Mouse (Mus musculus): ENCODE results near the gene Olfr648. TPM values are rescaled to one million over a fixed set of nuclear protein-coding genes. Genes with fewer than 3 reads are reported as not detected.

The Olfr648 gene
- 0.03 and 0.05 TPM in 2 replicates for polyA plus RNA-seq (2015; fragmentation: Nextera tagmentation; extraction: Ambion mirVana)

GRCm38 (mm10) chr7:104183292-104183691, at the start of gene Olfr648:
Gene Olfr648 (minus strand): TSS chr7:104183392.
- no peaks in the 10 kb centered on the region for H3K9me3 ChIP-seq (replicated peaks)
- no peak within 1 kb of the TSS for H3K27ac ChIP-seq
- DNase-seq (no peak), ATAC-seq (ENCODE audit: low read depth) (no peak)
- no peak within 1 kb of the TSS for H3K4me2 ChIP-seq
- no peaks in the 10 kb centered on the region for H3K27me3 ChIP-seq
- no peaks in the 10 kb centered on the region for H3K36me3 ChIP-seq
- H3K9ac ChIP-seq = no peak within 1 kb of the TSS
- WGBS (ENCODE audit: insufficient replicate concordance) = 61% methylated on average over 2 of the region's 2 CpGs
- no peaks in the 10 kb centered on the region for H3K4me1 ChIP-seq (replicated peaks)
- no peak within 1 kb of the TSS for H3K4me3 ChIP-seq (replicated peaks)

GRCm38 (mm10) chr7:104231203-104231602, 48.0 kb upstream of the Olfr648 start:
- H3K4me3 ChIP-seq (replicated peaks) = no peak overlapping the region
- H3K36me3 ChIP-seq = no peaks in the 10 kb centered on the region
- DNase-seq (peak; percentile 7), ATAC-seq (ENCODE audit: low read depth) (no peak)
- H3K9me3 ChIP-seq (replicated peaks) = no peaks in the 10 kb centered on the region
- no peak overlapping the region for H3K9ac ChIP-seq
- no peak overlapping the region for H3K4me2 ChIP-seq
- H3K4me1 ChIP-seq (replicated peaks) = no peaks in the 10 kb centered on the region
- 21% methylated on average over 2 of the region's 2 CpGs for WGBS (ENCODE audit: insufficient replicate concordance)
- no peaks in the 10 kb centered on the region for H3K27me3 ChIP-seq
- no peak overlapping the region for H3K27ac ChIP-seq

- peak within 1 kb of the TSS; percentile 61; the same call in 1 of the 2 replicates for H3K9ac ChIP-seq
- peaks cover 7% of the 10 kb centered on the region for H3K4me1 ChIP-seq (replicated peaks)
- peak; percentile 10 for DNase-seq
- peak within 1 kb of the TSS; percentile 75 for H3K4me2 ChIP-seq
- H3K4me3 ChIP-seq (replicated peaks) = peak within 1 kb of the TSS; percentile 59
- 1% methylated on average over 37 of the region's 37 CpGs for WGBS (ENCODE audit: insufficient replicate concordance)
- no peaks in the 10 kb centered on the region for H3K9me3 ChIP-seq (replicated peaks)
- peak; percentile 78 for ATAC-seq (ENCODE audit: low read depth)
- H3K27me3 ChIP-seq = no peaks in the 10 kb centered on the region
- no peaks in the 10 kb centered on the region for H3K36me3 ChIP-seq
- no peak within 1 kb of the TSS for H3K27ac ChIP-seq
Observed at GRCm38 (mm10) chr7:104218701-104219569, 35.7 kb upstream of the Olfr648 start, which contains the start of gene Trim6. Gene Trim6 (plus strand): TSS chr7:104218793.

GRCm38 (mm10) chr7:104217881-104218280, 34.7 kb upstream of the Olfr648 start:
- DNase-seq (no peak), ATAC-seq (ENCODE audit: low read depth) (0 out of 2 replicates have a peak, but pooled peaks have one; percentile 31)
- H3K9ac ChIP-seq = no peak overlapping the region
- 34% methylated on average over 2 of the region's 2 CpGs for WGBS (ENCODE audit: insufficient replicate concordance)
- no peaks in the 10 kb centered on the region for H3K27me3 ChIP-seq
- no peak overlapping the region for H3K4me3 ChIP-seq (replicated peaks)
- no peak overlapping the region for H3K4me2 ChIP-seq
- H3K9me3 ChIP-seq (replicated peaks) = no peaks in the 10 kb centered on the region
- peaks cover 7% of the 10 kb centered on the region for H3K4me1 ChIP-seq (replicated peaks)
- no peaks in the 10 kb centered on the region for H3K36me3 ChIP-seq
- no peak overlapping the region for H3K27ac ChIP-seq

GRCm38 (mm10) chr7:104216011-104216535, 32.9 kb upstream of the Olfr648 start:
- 18% methylated on average over 1 of the region's 1 CpGs for WGBS (ENCODE audit: insufficient replicate concordance)

GRCm38 (mm10) chr7:104206197-104206596, 23.0 kb upstream of the Olfr648 start:
- DNase-seq = no peak
- no peak overlapping the region for H3K4me3 ChIP-seq (replicated peaks)
- no peaks in the 10 kb centered on the region for H3K27me3 ChIP-seq
- no peaks in the 10 kb centered on the region for H3K36me3 ChIP-seq
- ATAC-seq (ENCODE audit: low read depth) = no peak
- no peaks in the 10 kb centered on the region for H3K4me1 ChIP-seq (replicated peaks)
- no peaks in the 10 kb centered on the region for H3K9me3 ChIP-seq (replicated peaks)
- H3K4me2 ChIP-seq = no peak overlapping the region
- 53% methylated on average over 7 of the region's 7 CpGs for WGBS (ENCODE audit: insufficient replicate concordance)
- H3K9ac ChIP-seq = no peak overlapping the region
- no peak overlapping the region for H3K27ac ChIP-seq

More at GRCm38 (mm10) chr7:104216011-104216535, 32.9 kb upstream of the Olfr648 start:
- Histone ChIP-seq H3K36me3 (no peaks in the 10 kb centered on the region), H3K4me3 (replicated peaks) (no peak overlapping the region), H3K9me3 (replicated peaks) (no peaks in the 10 kb centered on the region), H3K27ac (no peak overlapping the region), H3K9ac (no peak overlapping the region), H3K4me1 (replicated peaks) (peaks cover 7% of the 10 kb centered on the region), H3K27me3 (no peaks in the 10 kb centered on the region), H3K4me2 (no peak overlapping the region)
- ATAC-seq (ENCODE audit: low read depth) (no peak), DNase-seq (no peak)

- H3K9ac ChIP-seq = no peak overlapping the region
- WGBS (ENCODE audit: insufficient replicate concordance) = 2% methylated on average over 5 of the region's 5 CpGs
- ATAC-seq (ENCODE audit: low read depth) = peak; percentile 67; the same call in 1 of the 2 replicates
Observed at GRCm38 (mm10) chr7:104199822-104200221, 16.6 kb upstream of the Olfr648 start.

GRCm38 (mm10) chr7:104195885-104196284, 12.7 kb upstream of the Olfr648 start, which contains the start of gene Olfr649:
Gene Olfr649 (minus strand): TSS chr7:104195985.
- Histone ChIP-seq H3K27me3 (no peaks in the 10 kb centered on the region), H3K4me2 (no peak within 1 kb of the TSS), H3K4me1 (replicated peaks) (no peaks in the 10 kb centered on the region), H3K36me3 (no peaks in the 10 kb centered on the region), H3K9me3 (replicated peaks) (no peaks in the 10 kb centered on the region), H3K9ac (no peak within 1 kb of the TSS), H3K27ac (no peak within 1 kb of the TSS), H3K4me3 (replicated peaks) (no peak within 1 kb of the TSS)
- DNase-seq (no peak), ATAC-seq (ENCODE audit: low read depth) (no peak)
- WGBS (ENCODE audit: insufficient replicate concordance) = 69% methylated on average over 6 of the region's 6 CpGs

More at GRCm38 (mm10) chr7:104199822-104200221, 16.6 kb upstream of the Olfr648 start:
- Histone ChIP-seq H3K27ac (no peak overlapping the region), H3K4me1 (replicated peaks) (no peaks in the 10 kb centered on the region), H3K36me3 (no peaks in the 10 kb centered on the region), H3K4me3 (replicated peaks) (no peak overlapping the region), H3K9me3 (replicated peaks) (no peaks in the 10 kb centered on the region), H3K4me2 (no peak overlapping the region), H3K27me3 (no peaks in the 10 kb centered on the region)
- peak; percentile 40 for DNase-seq

- no peak overlapping the region for H3K4me3 ChIP-seq (replicated peaks)
- H3K9me3 ChIP-seq (replicated peaks) = no peaks in the 10 kb centered on the region
- ATAC-seq (ENCODE audit: low read depth) = no peak
- H3K9ac ChIP-seq = no peak overlapping the region
- H3K27ac ChIP-seq = no peak overlapping the region
- H3K4me2 ChIP-seq = no peak overlapping the region
- no peaks in the 10 kb centered on the region for H3K36me3 ChIP-seq
- WGBS (ENCODE audit: insufficient replicate concordance) = 37% methylated on average over 9 of the region's 9 CpGs
- H3K27me3 ChIP-seq = no peaks in the 10 kb centered on the region
- no peaks in the 10 kb centered on the region for H3K4me1 ChIP-seq (replicated peaks)
- DNase-seq = no peak
Observed at GRCm38 (mm10) chr7:104191275-104191674, 8.1 kb upstream of the Olfr648 start.

GRCm38 (mm10) chr7:104179074-104179473, 4.1 kb downstream of the Olfr648 start:
- Histone ChIP-seq H3K27ac (no peak overlapping the region), H3K9ac (no peak overlapping the region), H3K4me2 (no peak overlapping the region), H3K4me3 (replicated peaks) (no peak overlapping the region), H3K27me3 (no peaks in the 10 kb centered on the region), H3K4me1 (replicated peaks) (no peaks in the 10 kb centered on the region), H3K9me3 (replicated peaks) (no peaks in the 10 kb centered on the region), H3K36me3 (no peaks in the 10 kb centered on the region)
- WGBS (ENCODE audit: insufficient replicate concordance) = 69% methylated on average over 1 of the region's 1 CpGs
- ATAC-seq (ENCODE audit: low read depth) (no peak), DNase-seq (no peak)

- WGBS (ENCODE audit: insufficient replicate concordance) = 52% methylated on average over 5 of the region's 5 CpGs
- Histone ChIP-seq H3K4me3 (replicated peaks) (no peak overlapping the region), H3K9ac (no peak overlapping the region)
Observed at GRCm38 (mm10) chr7:104178422-104179054, 4.7 kb downstream of the Olfr648 start.

More at GRCm38 (mm10) chr7:104178422-104179054, 4.7 kb downstream of the Olfr648 start:
- no peaks in the 10 kb centered on the region for H3K36me3 ChIP-seq
- H3K27me3 ChIP-seq = no peaks in the 10 kb centered on the region
- no peak overlapping the region for H3K4me2 ChIP-seq
- DNase-seq = no peak
- no peak overlapping the region for H3K27ac ChIP-seq
- H3K4me1 ChIP-seq (replicated peaks) = no peaks in the 10 kb centered on the region
- no peak for ATAC-seq (ENCODE audit: low read depth)
- H3K9me3 ChIP-seq (replicated peaks) = no peaks in the 10 kb centered on the region
